Mouse (Mus musculus) embryo, embryonic 10 days (tissue): ENCODE measurements around the gene Dynll2.
"Not testable (repeated sequence)": the region's sequence is repeated elsewhere in the genome, so short reads cannot be mapped to it uniquely, and the experiment has no call there.

ENCODE experiments used
- DNase-seq: peaks from one replicate; pipeline ENCODE4 v3.0.0-alpha.2; 2015; ENCODE audit warnings: low spot score

The Dynll2 gene

DNA sequence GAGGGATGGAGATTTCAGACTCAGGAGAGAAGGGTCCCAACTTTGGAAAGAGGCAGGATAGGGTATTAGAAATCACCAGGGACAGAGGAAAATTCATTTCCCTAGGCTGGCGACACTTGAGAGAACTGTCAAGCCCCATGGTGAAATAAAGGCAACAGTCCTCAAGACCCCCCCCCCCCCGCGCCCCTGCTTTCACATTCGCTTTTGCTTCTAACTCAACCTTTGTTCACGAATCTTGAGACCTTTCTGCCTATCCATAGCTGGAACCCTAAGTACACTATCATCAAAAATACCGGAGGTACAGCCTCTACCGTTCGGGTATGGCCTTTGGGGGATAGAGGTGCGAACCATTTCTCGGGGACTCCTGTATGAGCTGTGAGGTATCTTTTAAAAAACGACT, 528 bp upstream of the Dynll2 start:
- DNase-seq, result no peak

DNA sequence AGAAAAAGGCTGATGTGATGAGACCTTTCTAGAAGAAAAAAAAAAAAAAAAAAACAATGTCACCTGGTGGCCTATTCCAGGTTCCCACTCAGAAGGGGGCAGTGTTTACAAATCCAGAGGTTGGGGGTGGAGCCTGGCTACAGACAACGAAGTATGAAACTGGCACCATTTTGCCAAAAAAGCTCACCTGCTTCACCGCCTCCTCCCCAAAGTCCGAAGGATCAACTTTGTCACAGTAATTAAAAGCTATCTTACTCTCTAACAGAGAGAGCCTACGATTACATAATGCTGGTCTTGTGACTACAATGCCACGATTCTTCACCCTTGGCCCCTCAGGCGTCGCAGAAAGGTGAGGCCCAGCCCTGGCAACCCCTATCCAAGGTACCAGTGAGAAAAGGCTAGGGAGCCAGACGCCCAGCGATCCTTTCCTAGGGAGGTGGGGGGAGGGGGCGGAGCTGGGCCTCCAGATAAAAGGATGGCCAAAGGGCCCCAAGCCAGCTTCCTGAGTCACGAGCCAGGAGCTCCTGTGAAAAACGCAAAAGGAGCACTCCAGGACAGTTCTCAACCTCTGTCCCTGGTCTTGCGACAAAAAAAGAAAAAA, 1.1 kb downstream of the Dynll2 start:
- peak; percentile 56 for DNase-seq

DNA sequence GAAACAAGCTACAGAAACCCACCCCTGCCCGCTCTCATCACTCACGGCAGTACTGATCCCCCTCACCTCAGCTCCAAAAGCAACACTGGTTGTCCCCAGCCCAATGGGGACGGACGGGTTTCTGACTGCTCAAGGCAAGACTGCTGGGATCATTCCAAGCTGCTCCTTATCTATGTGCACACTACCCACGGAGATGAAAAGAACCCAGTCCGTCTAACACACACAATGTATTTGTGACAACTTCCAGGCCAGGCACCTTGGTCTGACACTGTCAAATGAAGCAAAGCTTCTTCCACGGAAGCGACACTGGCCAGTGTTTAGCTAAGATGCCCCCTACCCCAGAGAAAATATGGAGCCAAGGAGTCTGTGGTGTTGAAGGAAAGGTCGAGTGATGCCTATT, 1.7 kb downstream of the Dynll2 start:
- no peak for DNase-seq

DNA sequence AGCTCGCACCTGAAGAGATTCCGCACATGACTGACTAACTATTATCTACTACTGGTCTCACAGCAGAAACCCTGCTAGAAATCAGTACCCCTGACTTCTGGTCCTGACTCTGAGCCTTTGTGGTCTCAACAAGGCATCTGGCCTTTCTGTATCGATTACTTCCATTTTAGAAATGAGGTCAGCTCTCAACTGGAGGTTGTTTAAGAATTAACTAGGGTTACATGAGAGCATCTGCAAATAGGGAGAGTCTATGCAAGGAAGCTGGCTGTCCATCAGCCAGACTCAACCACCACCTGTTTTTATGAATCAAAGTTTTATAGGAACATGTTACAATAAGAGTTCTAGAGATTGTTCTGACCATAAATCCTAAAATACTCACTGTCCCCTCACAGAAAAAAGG, 2.8 kb downstream of the Dynll2 start:
- no peak for DNase-seq

DNA sequence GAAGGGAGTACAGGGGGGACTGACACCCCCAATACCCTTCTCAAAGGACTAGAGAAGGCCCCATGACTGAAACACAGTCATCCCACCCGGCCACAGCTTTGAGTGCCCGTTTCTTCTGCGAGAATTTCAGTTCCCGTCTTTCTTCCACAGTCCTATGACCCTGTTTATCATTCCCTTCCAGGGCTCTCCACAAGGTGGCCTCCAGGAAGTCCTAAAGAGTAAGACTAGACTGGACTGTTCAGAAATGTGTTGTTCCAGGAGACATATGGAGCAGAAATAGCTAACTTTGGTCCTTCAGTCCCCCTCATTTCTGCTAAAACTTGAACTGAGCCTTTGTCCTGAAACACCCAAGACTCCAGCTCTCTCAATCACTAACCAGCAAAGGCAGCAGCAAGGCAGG, 8.4 kb downstream of the Dynll2 start:
- DNase-seq, result no peak

DNA sequence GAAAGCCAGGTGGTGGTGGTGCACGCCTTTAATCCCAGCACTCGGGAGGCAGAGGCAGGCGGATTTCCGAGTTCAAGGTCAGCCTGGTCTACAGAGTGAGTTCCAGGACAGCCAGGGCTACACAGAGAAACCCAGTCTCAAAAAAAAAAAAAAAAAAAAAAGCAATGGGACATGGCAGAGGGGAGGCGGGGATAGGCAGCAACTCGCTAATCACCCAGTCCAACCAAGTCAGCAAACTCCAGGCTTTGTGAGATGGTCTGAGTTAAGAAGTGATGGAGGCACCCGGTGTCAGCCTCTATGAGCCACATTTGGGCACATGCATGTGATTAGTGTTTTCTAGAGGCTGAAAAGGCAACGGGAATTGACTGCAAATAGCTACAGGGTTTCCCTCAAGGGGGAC, 10.3 kb downstream of the Dynll2 start:
- DNase-seq, result not testable (repeated sequence)

DNA sequence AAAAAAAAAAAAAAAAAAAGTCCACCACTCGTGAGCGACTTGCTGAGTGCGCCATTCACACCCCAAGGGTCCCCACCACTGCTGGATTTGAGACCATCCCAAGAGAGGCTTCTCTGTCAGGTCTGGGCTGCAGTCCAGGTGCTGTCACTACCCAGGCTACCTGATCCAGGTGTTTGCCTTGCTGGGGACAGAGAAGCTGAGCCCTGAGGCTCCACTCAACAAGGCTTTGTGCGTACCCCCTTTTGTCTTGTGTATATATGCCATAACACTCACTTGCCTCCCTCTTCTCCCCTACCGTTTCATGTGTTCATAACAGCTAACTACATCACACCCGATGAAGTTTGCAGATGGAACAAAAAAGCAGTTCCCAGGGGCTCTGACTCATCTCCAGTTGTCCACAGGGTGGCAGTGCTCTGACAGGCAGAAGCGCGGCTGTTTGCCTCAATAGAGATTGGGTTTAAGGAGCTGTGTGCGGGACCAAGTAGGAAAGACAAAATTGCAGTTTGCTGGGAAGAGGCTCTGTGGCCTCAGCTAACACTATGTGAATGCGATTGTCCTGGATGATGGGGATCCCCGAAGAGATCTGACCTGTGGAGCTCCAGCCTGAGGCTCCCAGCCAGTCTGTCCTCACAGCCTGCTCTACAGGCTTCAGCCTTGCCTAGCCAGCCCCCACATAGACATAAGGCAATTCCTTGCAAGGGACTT, 12.7 kb downstream of the Dynll2 start:
- DNase-seq, result peak; percentile 84

DNA sequence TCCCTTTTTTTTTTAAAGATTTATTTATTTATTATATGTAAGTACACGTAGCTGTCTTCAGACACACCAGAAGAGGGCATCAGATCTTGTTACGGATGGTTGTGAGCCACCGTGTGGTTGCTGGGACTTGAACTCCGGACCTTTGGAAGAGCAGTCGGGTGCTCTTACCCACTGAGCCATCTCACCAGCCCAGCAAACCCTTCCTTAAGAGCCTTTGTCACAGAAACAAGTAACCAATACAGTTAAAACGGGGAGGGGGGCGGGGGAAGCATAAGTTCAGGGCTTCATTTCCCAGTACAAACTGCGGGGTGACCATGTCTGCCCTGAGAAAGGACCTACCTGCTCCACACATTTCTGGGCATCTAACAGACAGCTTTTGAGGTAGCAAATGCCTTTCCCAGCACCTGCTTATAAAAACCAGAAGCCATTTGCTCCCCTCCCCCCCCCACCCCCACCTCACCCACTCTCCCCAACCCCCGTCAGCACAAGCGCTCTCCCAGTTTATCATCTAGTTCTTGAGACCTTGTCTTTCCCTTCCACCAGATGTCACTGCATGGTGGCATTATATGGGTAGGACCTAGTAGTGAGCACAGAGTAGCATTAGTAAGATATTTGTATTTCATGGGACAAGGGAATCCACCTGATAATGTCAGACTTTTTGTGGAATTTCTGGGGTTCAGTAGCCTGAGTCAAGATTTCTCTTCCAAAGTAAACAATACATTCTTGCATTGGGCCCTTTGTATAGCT, 13.6 kb downstream of the Dynll2 start:
- peak; percentile 34 for DNase-seq

DNA sequence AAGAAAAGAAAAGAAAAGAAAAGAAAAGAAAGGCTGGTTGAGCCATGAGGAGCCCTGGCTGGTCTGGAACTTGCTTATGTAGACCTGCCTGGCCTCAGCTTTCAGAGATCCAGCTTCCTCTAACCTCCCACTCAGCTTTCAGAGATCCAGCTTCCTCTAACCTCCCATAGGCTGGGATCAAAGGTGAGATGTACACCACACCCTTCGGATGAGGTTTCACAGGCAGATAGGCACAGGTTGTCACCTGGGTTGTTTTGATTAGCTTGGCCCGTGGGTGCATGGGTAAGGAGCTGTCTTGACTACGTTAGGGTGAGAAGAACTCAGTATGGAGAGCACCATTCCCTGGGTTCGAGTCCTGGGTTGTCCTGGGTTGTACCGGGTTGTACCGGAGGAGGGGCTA, 14.5 kb downstream of the Dynll2 start:
- no peak for DNase-seq

DNA sequence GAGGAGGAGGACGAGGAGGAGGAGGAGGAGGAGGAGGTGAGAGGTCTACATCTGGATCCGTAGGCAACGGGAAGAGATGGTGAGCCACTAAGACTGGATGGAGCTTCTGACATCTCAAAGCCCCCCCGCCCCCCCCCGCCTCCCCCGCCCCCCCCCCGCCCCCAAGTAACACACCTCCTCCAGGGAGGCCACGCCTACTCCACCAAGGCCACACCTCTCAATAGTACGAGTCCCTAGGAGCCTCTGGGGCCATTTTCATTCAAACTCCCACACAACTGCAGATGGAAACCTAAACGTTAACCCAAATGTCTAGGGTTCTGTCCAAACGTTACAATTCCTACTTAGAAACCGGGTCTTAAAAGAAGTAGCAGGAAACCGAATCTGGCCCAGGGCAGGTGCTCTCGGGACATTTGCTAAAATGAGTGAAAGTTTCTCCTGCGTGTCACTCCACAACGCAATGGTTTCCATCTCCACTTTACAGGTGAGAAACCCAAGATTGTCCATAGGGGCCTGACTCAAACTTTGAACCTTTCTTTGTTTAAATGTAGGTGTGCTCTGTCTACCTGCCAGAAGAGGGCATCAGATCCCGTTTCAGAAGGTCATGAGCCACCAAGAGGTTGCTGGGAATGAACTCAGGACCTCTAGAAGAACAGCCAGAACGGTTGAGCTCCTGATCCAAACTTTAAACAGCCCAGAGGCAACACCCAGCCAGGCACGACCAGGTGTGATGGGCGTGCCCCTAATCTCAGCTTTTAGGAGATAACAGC, 18.8 kb downstream of the Dynll2 start:
- peak; percentile 49 for DNase-seq

DNA sequence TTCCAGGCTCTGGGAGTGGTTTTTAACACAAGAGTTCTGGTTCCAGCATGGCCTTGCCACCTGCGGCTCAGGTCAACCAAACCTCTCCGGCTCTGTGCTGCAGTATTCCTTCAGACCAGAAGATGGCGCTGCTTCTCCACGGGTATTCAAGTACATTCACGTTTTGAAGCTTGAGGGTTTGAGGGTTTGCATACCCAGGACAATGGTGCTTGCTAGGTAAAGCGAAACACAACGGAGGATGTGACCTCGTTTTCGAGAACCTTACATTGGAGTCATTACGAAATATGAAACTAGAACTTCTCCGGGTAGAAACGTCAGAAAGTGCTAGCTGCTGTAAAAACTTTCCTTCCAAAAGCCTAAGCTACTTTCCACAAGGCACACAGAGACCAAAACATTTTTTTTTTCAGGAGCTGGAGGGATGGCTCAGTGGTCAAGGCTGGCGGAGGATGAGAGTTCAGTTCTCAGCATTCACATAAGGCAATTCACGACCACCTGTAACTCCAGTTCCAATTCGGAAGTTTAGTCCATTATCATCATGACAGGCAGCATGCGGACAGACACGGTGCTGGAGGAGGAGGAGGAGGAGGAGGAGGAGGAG, 19.5 kb downstream of the Dynll2 start:
- peak; percentile 94 for DNase-seq

DNA sequence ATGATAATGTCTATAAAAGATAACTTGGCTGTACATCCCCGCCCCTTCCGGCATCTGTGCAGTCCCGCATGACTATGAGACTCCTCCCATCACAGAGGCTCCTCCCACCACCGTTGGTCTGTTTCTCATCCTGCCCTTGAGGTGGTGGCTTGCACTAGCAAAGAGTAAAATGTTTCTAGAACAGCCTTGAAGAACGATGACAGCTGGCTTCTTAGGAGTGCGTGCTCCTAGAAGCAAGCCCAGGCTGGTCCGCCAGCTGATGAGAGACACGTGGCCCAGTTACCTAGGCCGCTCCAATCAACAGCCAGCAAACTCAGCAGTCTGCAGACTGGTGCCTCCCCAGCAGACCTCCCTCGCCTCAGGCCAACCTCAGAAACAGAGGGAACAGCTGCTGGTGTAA, 21.1 kb downstream of the Dynll2 start:
- DNase-seq, result peak; percentile 64

DNA sequence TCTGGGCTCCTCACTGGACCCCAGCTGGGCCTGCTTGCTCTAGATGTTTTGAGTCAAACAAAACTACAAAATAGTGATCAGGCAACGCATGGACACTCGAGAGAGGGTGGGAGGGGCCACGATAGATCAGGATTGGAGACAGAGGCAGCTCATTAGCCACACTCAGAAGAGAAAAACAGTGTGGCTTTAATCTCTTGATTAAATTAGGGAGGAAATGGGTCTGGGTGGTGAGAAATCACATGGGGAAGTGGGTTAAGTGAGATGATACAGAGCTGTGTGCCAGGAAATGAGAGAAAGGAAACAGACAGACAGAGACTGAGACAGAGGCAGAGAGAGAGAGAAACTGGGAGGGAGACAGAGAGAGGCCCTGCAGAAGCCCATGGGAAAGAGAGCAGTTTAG, 22.0 kb downstream of the Dynll2 start:
- no peak for DNase-seq

DNA sequence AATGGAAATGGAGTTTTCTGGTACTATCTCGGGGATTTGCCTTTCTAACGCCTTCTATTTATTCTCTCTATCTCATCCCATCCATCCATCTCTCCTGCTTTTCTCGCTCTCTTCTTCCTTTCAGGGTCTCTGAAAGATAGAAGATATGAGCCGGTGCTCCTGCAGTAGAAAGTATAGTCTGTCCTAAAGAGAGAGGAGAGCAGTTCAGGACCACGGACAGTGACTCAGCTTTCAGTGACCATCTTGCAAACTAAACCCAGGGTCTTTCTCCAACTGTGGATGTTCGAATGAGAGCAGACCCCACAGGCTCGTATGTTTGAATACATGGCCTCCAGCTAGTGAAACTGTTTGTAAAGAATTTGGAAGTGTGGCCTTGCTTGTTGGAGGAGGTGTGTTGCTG, 30.3 kb downstream of the Dynll2 start:
- DNase-seq, result peak; percentile 84

DNA sequence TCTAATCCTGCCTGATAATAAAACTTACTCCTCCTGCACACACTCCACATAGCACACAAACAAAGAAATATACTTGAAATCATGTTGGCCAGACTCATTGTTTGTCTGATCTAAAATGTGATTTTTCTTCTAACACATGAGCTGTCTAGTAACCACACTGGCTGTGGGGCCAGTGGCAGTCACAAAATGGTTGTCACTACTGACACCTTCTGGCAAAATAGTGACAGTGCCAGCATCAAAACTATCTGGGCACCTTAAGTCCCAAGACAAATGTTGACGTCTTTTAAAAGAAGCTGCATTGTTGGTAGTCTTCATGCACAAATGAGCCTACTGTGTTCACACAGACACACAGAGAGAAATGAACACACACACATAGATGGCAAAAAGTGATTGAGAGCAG, 32.2 kb downstream of the Dynll2 start:
- peak; percentile 68 for DNase-seq

DNA sequence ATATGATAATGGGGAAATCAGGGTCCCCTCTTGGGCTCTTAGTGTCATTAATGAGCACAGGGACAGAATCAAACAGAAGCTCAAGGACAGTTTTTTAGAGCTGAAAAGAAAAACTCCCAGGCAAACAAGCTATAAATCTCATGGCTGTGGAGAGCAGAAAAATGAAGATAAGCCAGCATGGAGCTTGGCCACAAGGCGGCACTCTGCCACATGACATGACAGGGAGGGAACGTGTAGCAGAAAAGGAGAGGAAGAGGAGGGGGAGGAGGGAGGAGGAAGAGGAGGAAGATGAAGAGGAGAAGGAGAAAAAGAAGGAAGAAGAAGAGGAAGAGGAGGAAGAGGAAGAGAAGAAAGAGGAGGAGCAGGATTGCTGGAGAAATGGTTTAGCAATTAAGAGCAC, 37.3 kb downstream of the Dynll2 start:
- peak; percentile 60 for DNase-seq

DNA sequence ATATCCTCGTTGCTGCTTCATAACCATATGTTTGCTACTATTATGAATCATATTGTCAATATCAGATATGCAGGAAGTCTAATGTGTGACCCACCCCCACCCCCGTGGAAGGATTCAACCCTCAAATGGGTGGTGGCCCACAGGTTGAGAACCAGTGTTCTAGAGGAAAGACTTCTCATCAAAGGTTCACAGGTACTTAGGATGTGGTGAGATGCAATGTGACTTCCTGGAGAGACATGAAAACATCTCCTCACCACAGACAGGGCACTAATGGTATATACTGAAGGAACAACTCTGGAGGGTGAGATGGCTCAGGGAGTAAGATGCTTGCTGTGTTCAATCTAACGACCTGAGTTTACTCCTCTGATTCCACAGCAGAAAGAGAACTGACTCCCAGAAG, 51.9 kb downstream of the Dynll2 start:
- DNase-seq, result no peak

DNA sequence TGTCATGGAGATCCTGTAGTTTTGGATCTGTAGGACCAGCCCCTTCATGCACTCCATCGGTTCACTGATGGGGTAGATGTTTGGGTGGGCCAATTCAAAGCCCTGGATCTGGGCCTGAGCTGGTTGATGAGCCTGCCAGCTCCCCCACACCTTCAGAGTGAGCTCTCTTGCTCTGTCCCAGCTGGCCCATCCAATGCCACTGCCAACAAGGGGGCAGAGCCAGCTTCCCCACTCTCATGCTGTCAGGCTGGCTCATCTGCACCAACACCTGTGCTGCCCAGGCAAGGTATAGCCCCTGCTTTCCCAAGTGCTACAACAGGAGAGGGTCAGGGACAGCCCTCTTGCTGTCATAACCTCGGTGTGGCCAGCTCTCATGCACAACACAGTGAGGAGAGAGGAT, 53.6 kb downstream of the Dynll2 start:
- DNase-seq, result no peak

DNA sequence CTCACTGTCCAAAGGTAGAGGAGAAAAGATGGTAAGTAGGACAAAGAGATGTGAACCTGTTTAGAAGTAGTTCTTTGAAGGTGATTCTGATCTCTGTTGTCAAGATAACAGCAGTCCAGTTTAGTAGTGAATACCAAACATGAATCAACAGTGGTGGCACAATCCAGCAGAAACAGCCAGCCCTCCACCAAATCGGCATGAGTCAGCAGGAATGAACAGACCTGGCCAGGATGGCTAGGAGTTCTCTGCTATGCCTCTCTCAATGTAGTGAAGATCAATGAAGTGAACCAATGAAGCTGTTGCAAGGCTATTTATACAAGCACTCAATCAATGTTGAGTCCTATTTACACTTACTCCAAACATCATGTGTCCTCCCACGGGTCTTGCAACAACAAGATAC, 57.0 kb downstream of the Dynll2 start:
- no peak for DNase-seq
